Mouse (Mus musculus): ENCODE data around the gene Cat.

Cat gene

DNA sequence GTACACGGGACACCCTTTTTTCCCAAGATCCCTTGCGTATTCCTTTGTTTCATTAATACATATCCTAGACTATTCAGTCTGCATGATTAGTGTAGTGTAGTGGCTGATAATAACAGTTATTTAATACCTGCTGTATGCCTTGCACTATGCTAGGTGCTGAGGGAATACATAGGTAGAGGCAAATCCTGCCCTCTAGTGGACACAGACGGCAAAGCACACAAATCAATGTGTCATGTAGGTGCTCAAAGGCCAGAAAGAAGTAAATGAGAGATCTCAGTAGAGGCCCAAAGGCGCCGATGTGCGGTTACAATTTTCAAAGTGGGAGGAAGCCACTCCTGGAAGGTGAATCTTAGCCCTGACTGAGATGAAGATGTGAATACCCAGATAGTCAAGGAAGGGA lies 39.2 kb downstream of the Cat start:
- in situ Hi-C loops (cut with MboI; ENCODE audit: low sequenced_read_pairs), result no loop called here

GRCm38 (mm10) chr2:103439710-103440109 lies 45.2 kb downstream of the Cat start:
- in situ Hi-C loops (cut with MboI; ENCODE audit: low sequenced_read_pairs), result no loop called here

GRCm38 (mm10) chr2:103439071-103439622 lies 45.8 kb downstream of the Cat start:
- in situ Hi-C loops (cut with MboI; ENCODE audit: low sequenced_read_pairs), result no loop called here

DNA sequence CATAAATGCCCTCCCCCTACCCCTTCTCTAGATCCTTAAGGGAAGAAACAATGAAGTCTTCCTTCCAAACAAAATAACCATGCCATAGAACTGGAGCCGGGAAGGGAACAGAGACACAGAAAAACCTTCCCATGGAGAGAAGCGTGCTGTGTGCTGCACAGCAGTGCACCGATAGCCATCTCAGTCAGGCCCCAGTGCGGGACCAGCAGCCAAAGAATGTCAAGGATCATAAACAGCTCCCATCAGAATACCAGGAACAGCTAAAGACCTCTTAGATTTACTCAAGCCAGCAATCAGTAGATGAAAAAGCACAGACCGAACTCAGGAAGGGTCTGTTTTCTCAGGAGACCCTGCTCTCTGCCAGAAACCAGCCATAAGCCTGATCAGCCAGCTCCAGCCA lies 48.4 kb downstream of the Cat start:
- in situ Hi-C loops (cut with MboI; ENCODE audit: low sequenced_read_pairs), result no loop called here

DNA sequence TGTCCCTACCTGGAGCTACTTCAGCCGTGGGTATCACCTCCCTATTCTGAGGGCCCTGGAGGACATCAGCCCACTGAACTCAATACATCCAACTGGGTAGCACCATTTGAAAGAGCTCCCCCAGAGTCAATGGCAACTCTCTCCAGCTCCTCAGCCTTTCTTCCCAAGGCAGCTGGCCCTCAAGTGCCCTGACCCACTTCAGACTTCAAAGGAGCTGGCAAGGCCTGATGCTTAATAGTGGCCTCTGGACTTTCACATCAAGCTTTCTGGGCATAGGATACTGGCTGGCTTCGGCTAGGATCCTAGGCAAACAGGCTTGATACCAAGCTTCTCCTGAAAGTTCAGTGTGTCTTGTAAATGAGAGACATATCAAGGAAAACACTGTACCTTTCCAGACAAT lies 49.9 kb downstream of the Cat start:
- in situ Hi-C loops (cut with MboI; ENCODE audit: low sequenced_read_pairs), result no loop called here

DNA sequence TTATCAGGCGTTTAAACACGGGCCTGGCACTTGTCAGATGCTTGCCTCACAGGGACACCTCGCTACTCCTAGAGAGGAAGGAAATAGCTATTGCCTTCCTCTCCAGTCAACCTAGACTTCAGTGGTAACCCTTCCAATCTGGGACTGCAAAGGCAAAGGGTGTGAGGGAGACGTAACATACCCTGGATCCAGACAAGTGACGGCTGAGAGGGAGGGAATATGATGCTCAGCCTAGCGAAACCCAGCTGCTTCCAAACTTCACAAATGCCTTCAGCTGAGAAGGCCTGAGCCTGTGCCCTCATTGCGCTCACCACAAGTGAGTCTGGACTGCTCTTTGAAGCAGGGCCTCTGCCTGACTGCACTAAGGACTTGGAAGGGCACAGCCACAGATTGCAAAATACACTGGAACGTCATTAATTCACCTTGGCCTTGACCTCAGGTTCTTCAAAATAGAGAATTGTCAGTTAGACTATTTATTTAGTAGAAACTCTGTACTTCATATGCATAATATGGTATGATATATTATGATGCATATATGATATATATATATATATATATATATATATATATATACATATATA lies 52.2 kb downstream of the Cat start:
- in situ Hi-C loops (cut with MboI; ENCODE audit: low sequenced_read_pairs), result no loop called here

DNA sequence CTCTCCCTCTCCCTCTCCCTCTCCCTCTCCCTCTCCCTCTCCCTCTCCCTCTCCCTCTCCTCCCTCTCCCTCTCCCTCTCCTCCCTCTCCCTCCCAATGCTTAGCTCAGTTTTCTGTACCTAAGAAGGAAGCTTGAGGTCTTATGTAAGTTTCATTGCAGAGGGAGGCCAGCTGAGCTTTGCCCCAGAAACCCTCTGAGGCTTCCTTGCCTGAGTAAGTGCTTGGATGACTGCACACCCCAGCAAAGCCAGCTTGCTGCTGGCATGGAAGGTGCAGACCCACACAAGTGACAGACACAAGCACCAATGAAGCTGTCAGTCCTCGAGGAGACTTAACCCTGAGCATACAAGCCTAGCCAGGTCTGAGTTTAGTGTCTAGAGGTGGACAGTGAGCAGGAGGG lies 54.2 kb downstream of the Cat start:
- in situ Hi-C loops (cut with MboI; ENCODE audit: low sequenced_read_pairs), result no loop called here

- in situ Hi-C loops (cut with MboI; ENCODE audit: low sequenced_read_pairs), result no loop called here
These were observed 56.6 kb downstream of the Cat start for GRCm38 (mm10) chr2:103428356-103428755.

- in situ Hi-C loops (cut with MboI; ENCODE audit: low sequenced_read_pairs), result no loop called here
These were observed 59.4 kb downstream of the Cat start for GRCm38 (mm10) chr2:103425456-103426063.

DNA sequence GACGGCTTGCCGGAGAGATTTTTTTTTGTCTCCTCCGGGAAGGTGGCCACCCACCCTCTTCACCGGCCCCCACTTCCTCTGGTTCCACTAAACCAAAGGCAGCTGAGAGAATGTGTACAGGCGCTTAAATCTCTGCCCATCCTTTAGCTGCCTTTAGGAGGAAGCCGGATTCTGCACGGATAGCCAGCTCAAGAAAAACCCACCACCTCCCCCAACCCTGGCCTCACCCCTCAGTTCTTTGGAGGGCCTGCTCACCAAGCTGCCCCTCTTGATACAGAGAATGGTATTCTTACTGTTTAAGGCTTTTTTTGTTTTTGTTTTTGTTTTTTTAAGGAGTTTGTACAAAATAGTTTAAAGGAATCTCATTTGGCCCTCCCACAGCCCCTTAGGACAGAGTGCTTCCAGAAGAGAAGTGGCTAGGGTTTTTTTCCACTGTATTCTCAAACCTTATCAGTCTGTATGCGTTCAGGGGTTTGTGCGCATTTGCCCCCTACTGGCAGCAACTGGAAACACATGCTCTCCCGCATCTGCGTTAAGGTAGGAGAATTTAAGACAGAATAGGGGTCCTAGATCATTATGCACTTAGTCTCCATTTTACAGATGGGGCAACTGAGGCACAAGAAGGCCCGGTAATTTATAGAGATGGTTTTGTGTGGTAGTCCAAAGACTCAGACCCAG lies 60.5 kb downstream of the Cat start:
- in situ Hi-C loops (cut with MboI; ENCODE audit: low sequenced_read_pairs), result no loop called here

DNA sequence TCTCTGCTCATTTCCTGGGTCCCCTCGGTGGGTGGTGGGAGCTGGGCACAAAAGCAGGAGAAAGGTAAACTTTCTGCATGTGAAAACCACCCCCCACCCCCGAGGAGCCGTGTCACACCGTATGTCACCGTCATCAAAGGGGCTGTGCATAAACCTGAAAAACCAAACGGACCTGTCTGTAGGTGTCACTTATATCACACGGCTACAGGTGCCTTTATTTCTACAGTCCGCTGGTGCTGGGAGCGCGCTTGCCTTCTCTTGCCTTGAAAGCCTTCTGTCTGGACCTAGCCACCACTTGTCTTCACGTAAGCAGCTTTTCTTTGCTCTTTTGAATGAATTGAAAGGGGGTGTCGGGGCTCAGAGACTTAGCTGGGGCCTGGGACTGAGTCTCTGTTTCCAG lies 61.1 kb downstream of the Cat start:
- in situ Hi-C loops (cut with MboI; ENCODE audit: low sequenced_read_pairs), result no loop called here

- in situ Hi-C loops (cut with MboI; ENCODE audit: low sequenced_read_pairs), result no loop called here
These were observed 64.1 kb downstream of the Cat start for GRCm38 (mm10) chr2:103420650-103421507.

- in situ Hi-C loops (cut with MboI; ENCODE audit: low sequenced_read_pairs), result no loop called here
These were observed 69.2 kb downstream of the Cat start for GRCm38 (mm10) chr2:103415774-103416173.

DNA sequence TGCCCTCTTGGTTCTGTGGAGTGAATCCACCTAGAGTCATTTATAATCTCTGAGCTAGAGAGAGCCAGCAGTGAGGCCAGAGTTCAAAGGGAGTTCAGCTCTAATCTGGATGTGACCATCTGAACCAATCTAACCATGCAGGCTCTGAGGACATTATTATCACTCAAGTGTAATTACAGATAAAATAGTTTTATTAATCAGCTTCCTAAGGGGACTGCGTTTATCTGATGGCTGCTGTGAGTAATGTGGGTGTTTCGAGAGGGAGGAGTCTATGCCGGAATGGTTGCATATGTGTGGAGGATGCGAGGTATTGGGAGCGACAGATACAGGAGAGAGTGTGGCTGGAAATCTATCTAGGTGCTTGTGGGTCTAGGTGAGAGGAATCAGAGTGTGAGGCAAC lies 71.6 kb downstream of the Cat start:
- in situ Hi-C loops (cut with MboI; ENCODE audit: low sequenced_read_pairs), result no loop called here

GRCm38 (mm10) chr2:103411816-103412215 lies 73.1 kb downstream of the Cat start:
- in situ Hi-C loops (cut with MboI; ENCODE audit: low sequenced_read_pairs), result no loop called here

DNA sequence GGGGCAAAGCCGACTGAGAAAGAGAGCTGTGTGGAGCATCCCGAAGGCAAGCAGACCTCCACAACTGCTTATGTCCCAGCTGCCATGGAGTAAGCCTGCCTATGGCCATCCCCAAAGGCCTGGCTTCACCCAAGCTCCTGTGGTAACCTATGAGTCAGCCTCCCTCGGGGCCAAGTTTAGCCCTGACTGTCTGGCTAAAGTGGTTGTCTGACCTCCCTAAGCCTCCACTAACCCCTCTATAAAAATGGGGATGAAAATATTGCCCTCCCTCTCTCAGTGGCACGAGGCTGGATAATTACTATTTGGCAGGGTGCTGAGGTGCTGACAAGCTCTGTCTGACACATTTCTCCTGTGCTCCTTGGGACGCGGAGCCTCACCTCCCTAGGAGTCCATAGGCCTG lies 73.6 kb downstream of the Cat start, which contains the start of gene Elf5:
Gene Elf5 (plus strand): TSS at position 341 of the 400 bp plus-strand sequence.
- in situ Hi-C loops (cut with MboI; ENCODE audit: low sequenced_read_pairs), result no loop called here

DNA sequence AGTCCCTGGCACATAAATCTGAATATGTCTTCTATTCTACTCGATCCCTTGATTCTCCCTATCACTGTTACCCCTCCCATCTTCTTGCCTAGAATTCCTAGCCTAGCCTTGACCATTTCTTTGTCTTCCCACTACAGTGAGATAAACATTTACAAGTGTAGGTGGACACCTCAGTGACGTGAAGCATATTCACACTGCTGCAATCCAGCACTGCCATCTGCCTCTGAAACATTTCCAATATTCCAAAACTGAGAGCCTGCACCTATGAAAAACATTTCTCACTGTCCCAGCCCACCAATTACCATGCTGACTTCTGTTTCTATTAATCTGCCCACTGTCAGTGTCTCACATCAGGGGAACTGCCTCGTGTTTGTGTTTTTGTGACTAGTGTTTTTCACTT lies 78.7 kb downstream of the Cat start:
- in situ Hi-C loops (cut with MboI; ENCODE audit: low sequenced_read_pairs), result no loop called here

Measured in CH12F3 (cell line).